Mouse (Mus musculus) left cerebral cortex, adult 11 months (tissue): Measurements from ENCODE around the gene Tarsl2.

Experiments used
- DNase-seq: peaks from one replicate; pipeline ENCODE4 v3.0.0; 2022; ENCODE audit warnings: low spot score

The Tarsl2 gene

DNA sequence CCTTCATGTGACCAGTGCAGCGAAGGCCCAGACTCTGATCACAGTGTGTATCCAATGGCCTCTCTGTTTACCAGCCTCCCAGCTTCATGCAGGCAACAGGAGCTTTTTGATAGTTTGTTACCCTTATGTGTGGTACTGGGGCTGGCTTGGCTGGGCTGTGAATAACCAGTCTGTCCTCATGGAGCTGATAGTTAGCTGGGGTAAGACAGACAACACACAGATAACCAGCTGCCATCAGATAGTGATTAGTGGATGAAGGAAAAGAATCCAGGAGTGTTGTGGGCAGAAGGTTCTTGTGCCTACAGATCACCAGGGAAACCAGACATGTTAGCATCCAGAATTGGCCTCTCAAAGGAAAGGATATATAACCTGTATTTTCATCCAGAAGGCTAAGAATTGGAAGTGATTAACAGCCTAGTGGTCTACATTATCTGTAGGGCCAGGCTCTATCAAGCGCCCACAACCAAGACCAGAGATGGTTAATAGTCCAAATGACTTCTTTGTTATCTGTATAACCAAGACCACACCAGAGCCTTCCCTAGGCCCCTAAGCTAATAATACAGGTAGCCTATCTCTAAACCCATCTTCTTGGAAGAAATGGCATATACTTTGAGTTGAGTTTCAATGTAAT lies 12.9 kb downstream of the Tarsl2 start:
- no peak for DNase-seq

- DNase-seq, result no peak
Measured at GRCm38 (mm10) chr7:65663225-65663790, 18.6 kb downstream of the Tarsl2 start.

GRCm38 (mm10) chr7:65663886-65664285 lies 19.2 kb downstream of the Tarsl2 start:
- DNase-seq, result no peak

- no peak for DNase-seq
Measured at GRCm38 (mm10) chr7:65667491-65667890, 22.8 kb downstream of the Tarsl2 start.

- DNase-seq, result no peak
Measured at GRCm38 (mm10) chr7:65678050-65678449, 33.4 kb downstream of the Tarsl2 start.

DNA sequence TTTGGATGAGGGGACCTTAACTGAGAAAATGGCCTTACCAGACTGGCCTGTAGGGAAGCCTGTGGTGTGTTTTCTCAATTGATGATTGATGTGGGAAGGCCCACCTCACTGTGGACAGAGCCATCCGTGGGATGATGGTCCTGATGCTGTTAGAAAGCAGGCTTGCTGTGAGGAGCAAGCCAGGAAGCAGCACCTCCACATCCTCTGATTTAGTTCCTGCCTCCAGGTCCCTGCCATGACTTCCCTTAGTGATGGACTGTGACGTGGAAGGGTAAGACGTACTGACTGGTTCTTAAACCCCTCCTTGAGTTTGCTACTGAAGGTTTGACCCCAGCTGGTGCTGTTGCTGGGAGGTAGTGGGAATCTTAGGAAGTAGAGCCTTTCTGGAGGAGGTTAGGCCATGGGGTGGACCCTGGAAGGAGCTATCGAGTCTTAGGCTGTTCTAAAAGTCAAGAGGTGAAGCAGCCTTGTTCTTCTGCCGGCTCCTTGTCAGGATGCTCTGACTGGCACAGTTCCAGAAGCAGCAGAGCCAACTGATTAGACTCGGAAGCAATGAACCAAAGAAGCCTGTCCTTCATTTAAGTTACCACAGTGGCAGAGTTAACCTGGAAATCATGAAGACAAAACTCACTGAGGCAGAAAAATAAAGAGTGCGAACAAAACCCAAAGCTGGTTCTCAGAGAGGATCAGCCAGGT lies 34.4 kb downstream of the Tarsl2 start:
- DNase-seq, result no peak

GRCm38 (mm10) chr7:65681166-65681565 lies 36.5 kb downstream of the Tarsl2 start:
- DNase-seq, result no peak

- DNase-seq, result no peak
Measured at GRCm38 (mm10) chr7:65684256-65684835, 39.6 kb downstream of the Tarsl2 start.

DNA sequence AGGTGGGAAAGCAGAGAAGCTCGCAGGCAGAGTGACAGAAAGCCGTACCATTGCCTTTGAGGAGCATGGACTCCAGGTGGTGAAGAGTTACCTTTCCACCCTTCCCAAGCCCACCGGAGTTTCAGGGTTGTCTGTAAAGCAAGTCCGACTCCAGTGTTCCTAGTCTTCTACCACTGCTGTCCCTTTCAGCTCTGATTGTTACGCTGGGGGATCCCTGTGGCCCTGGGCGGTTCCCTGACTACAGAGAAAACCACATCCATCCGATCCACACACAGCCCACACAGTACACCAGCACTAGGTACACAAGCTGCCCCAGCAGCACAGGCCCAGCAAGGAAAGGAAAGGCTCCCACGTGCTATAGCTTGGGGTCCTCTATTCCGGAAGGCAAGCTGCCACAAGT lies 42.0 kb downstream of the Tarsl2 start:
- no peak for DNase-seq

DNA sequence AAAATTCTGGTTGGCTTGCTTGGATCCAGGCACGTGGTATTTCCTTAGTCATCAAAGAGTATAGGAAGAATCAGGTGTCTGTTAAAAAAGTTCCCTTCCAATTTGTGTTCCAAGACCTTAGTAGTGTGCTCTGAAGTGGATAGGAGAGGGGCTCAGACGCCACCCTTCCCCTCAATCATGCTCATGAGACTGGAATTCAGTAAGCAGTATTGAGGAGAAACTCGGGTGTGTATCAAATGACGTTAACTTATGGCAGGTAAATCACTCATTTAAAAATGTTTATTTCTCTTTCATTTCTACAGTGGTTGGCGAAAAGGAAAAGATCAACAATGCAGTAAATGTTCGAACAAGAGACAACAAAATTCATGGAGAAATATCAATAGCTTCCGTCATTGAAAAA lies 46.2 kb downstream of the Tarsl2 start, which contains the start of gene Tm2d3:
Tm2d3 (plus strand) TSS at position 301 of the 400 bp plus-strand sequence.
- DNase-seq, result no peak

DNA sequence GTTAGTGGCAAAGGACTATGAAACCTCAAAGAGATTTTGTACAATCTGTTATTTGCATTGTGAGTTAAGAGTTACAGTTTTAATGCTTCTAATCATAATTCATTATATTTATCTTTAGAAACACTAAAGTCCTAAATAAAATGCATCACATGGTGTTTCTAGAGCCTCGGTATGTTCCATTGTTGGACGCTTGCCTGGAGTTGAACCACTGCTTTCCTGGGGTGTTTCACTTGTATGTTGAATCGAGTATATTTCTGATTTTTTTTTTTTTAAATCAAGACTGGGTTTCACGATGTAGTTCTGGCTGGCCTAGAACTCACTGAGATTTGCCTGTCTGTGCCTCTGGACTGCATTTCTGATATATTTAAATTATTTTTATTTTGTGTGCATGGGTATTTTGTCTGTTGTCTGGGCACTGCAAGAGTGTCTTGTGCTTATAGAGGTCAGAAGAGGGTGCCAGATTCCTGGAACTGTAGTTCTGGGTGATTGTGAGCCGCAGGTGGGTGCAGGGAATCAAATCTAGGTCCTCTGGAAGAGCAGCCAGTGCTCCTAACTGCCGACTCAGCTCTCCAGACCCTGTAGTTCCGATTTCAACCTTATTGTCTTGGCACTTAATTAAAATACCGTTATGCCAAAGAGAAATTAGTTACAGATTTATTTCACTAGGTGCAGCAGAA lies 47.4 kb downstream of the Tarsl2 start:
- no peak for DNase-seq

DNA sequence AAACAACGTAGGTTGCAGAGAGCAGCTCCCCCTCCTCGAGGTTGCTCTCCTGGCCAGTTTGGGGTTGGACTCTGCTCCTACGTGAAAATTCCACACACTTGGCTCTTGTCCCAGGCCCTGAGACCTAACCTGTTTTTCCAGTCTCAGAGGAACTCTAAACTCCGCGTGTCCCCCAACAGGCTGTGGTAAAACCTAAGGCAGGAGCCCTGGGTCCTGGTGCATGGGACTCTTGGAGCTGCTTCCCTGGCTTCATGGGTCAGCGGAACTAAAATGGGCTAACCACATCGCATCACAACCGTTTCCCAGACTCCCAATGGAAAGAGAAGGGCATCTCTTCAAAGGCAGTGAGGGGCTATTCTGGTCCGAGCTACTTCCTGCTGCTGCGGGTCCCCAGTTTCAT lies 48.2 kb downstream of the Tarsl2 start:
- no peak for DNase-seq

DNA sequence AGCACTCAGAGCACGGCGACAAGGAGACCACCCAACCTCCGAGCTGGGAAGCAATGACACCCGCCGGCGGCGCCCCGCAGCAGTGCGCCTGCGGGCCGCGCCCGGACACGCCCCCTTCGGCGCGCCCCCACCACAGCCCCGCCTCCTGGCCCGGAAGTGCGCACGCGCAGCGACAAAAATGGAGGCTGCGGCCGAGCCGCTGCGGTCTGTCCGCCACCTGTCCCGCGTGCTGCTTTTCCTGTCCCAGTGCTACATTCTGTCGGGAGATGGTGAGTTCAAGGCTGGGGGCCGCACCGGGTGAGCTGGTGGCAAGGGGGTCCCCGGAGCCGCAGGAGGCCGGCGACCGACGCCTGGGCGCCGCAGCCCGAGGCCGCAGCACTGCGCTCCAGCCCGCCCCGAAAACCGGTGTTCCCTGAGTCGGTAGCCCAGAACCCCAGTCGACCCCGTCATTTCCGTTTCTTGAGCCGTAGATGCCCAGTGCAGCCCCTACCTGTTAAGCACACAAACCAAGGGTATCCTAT lies 48.7 kb downstream of the Tarsl2 start:
- DNase-seq, result peak; percentile 68

- no peak for DNase-seq
Measured at GRCm38 (mm10) chr7:65696450-65696849, 51.8 kb downstream of the Tarsl2 start.

- no peak for DNase-seq
Measured at GRCm38 (mm10) chr7:65702076-65702475, 57.4 kb downstream of the Tarsl2 start.

- DNase-seq, result peak; percentile 79
Measured at GRCm38 (mm10) chr7:65704818-65705242, 60.1 kb downstream of the Tarsl2 start.

- no peak for DNase-seq
Measured at GRCm38 (mm10) chr7:65708506-65708905, 63.8 kb downstream of the Tarsl2 start.

DNA sequence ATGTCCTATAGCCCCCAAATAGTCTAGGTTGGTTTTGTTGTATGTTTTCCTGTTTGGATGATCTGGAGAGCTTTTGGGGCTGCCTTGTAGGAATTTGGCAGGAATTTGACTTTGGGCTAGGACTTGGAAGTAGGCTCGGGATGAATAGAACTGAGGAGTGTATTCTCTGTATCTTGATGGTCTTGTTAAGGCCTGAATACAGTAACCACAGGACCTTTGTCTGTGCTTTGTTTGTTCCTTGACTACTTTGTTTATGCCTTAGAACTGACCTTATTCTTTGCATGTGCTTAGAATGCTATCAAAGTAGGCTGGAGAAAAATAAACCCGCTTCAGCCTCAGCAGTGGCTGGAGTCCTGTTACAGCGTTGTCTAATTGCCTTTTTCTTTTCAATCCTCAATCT lies 65.6 kb downstream of the Tarsl2 start:
- DNase-seq, result no peak

DNA sequence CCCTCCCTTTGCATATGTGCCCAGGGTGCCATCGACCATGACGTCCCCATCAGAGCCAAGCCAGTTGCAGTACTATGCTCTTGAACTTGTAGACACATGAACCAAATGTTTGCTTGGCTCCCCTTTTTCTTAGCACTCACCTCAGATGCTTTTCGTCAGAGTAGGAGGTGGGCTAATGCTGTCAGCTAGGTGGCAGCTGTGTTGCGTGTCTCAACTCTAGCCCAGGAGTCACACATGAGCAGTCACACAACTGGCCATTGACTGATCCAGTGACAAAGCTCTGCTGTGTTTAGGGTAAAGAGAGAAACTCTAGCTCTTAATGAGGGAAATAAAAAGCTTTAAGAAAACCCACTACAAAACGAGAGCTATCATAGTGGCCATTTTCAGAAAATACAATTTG lies 69.1 kb downstream of the Tarsl2 start:
- DNase-seq, result no peak

GRCm38 (mm10) chr7:65714304-65714703 lies 69.6 kb downstream of the Tarsl2 start:
- DNase-seq, result no peak

DNA sequence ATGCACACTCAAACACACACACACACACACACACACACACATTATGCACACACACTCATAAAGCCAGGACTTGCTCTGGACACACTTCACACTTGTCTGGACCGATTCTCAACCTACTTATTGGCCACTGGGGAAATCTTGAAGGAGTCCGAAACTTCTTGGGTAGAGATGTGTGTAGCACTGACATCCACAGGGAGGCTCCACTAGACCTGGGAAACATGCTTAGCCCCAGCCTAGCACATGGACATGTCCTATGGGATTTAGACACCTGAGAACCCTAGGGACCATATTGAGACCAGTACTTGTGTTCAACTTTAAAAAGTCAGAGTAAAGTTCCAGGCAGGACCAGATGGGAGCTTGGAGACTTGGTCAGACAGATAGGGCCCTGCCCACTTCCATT lies 89.3 kb downstream of the Tarsl2 start:
- no peak for DNase-seq

GRCm38 (mm10) chr7:65735261-65735660 lies 90.6 kb downstream of the Tarsl2 start:
- no peak for DNase-seq
